Comparison of ENCODE assay signal across 8 mouse cellular contexts in genomic region chr2:153631976-153632870, GRCm38 (mm10). TPM values are rescaled to one million over a fixed set of nuclear protein-coding genes. Genes with fewer than 3 reads are reported as not detected.
DNase-seq lines count a peak whose midpoint lies in the region; ATAC-seq and TF ChIP-seq lines count a peak whose summit lies in the region.

Commd7 (minus strand) TSS chr2:153632781.

- no peak for TF ChIP-seq EP300 in stomach, postnatal 0 days (optimal IDR thresholded peaks at IDR 0.05)

- DNase-seq in forebrain, embryonic 14.5 days (ENCODE audit: low spot score) = peak; percentile 89
- peak; percentile 90 to 93 for DNase-seq in heart, postnatal 10 days
- DNase-seq in large intestine, adult 2 months (ENCODE audit: low read depth, low spot score) = no peak
- DNase-seq in stomach, postnatal 0 days (ENCODE audit: low spot score) = peak; percentile 89

- H3K9ac ChIP-seq in forebrain, embryonic 14.5 days (ENCODE audit: low read length) = peak within 1 kb of the TSS; percentile 95
- peak within 1 kb of the TSS; percentile 84 for H3K9ac ChIP-seq in liver, embryonic 16.5 days (ENCODE audit: low read depth, low read length)
- H3K9ac ChIP-seq in neural tube, embryonic 12.5 days = peak within 1 kb of the TSS; percentile 86
- peak within 1 kb of the TSS; percentile 95 for H3K9ac ChIP-seq in stomach, postnatal 0 days (ENCODE audit: low read length)

- 5% methylated on average over 53 of the region's 53 CpGs for WGBS in forebrain, embryonic 14.5 days
- 3% methylated on average over 53 of the region's 53 CpGs for WGBS in large intestine, adult 2 months
- 2% methylated on average over 53 of the region's 53 CpGs for WGBS in liver, embryonic 16.5 days (ENCODE audit: insufficient replicate concordance)
- 5% methylated on average over 53 of the region's 53 CpGs for whole genome bisulfite sequencing in neural tube, embryonic 12.5 days
- WGBS in stomach, postnatal 0 days = 4% methylated on average over 53 of the region's 53 CpGs

- peak within 1 kb of the TSS; percentile 70 for H3K4me2 ChIP-seq in forebrain, embryonic 14.5 days (ENCODE audit: low read length)
- H3K4me2 ChIP-seq in liver, embryonic 16.5 days (ENCODE audit: low read depth, low read length) = peak within 1 kb of the TSS; percentile 87
- peak within 1 kb of the TSS; percentile 75 for H3K4me2 ChIP-seq in neural tube, embryonic 12.5 days (replicated peaks)
- peak within 1 kb of the TSS; percentile 67 for H3K4me2 ChIP-seq in stomach, postnatal 0 days (replicated peaks; ENCODE audit: low read depth)

- ATAC-seq in cerebellum, adult (ENCODE audit: insufficient number of reproducible peaks, low FRiP score, low TSS enrichment) = peak; percentile 93
- ATAC-seq in forebrain, embryonic 14.5 days = peak; percentile 94
- peak; percentile 82 for ATAC-seq in liver, embryonic 16.5 days (ENCODE audit: low read depth)
- peak; percentile 91 for ATAC-seq in neural tube, embryonic 12.5 days (ENCODE audit: low FRiP score, low read depth)
- ATAC-seq in stomach, postnatal 0 days (ENCODE audit: low FRiP score, low TSS enrichment) = peak; percentile 90

- peak within 1 kb of the TSS; percentile 81 for H3K4me3 ChIP-seq in E14TG2a.4 (replicated peaks; ENCODE audit: low read length)
- peak within 1 kb of the TSS; percentile 91 for H3K4me3 ChIP-seq in forebrain, embryonic 14.5 days (ENCODE audit: low read depth, low read length)
- peak within 1 kb of the TSS; percentile 70 for H3K4me3 ChIP-seq in liver, embryonic 16.5 days (ENCODE audit: low read depth, low read length)
- peak within 1 kb of the TSS; percentile 87 for H3K4me3 ChIP-seq in neural tube, embryonic 12.5 days
- H3K4me3 ChIP-seq in stomach, postnatal 0 days (ENCODE audit: low read depth, low read length) = peak within 1 kb of the TSS; percentile 90

- H3K27ac ChIP-seq in forebrain, embryonic 14.5 days (ENCODE audit: low read depth, low read length) = peak within 1 kb of the TSS; percentile 89
- peak within 1 kb of the TSS; percentile 70 for H3K27ac ChIP-seq in liver, embryonic 16.5 days (ENCODE audit: low read length)
- peak within 1 kb of the TSS; percentile 79 for H3K27ac ChIP-seq in neural tube, embryonic 12.5 days
- H3K27ac ChIP-seq in stomach, postnatal 0 days (replicated peaks) = peak within 1 kb of the TSS; percentile 95

- TF ChIP-seq CTCF in E14TG2a.4 (conservative IDR thresholded peaks at IDR 0.05; ENCODE audit: low read length) = no peak
- no peak for TF ChIP-seq CTCF in stomach, postnatal 0 days (IDR thresholded peaks at IDR 0.05; ENCODE audit: low read depth)

- H3K9me3 ChIP-seq in E14TG2a.4 (ENCODE audit: low read length) = no peaks in the 10 kb centered on the region; the same call in 1 of the 2 replicates
- H3K9me3 ChIP-seq in forebrain, embryonic 14.5 days (replicated peaks; ENCODE audit: control insufficient read depth, low read length) = no peaks in the 10 kb centered on the region
- H3K9me3 ChIP-seq in liver, embryonic 16.5 days (replicated peaks; ENCODE audit: control insufficient read depth, low read length) = no peaks in the 10 kb centered on the region
- H3K9me3 ChIP-seq in neural tube, embryonic 12.5 days = no peaks in the 10 kb centered on the region
- H3K9me3 ChIP-seq in stomach, postnatal 0 days (ENCODE audit: control insufficient read depth, low read length) = no peaks in the 10 kb centered on the region

- H3K4me1 ChIP-seq in E14TG2a.4 (replicated peaks; ENCODE audit: low read depth, low read length) = peaks cover 21% of the 10 kb centered on the region
- H3K4me1 ChIP-seq in forebrain, embryonic 14.5 days (ENCODE audit: control insufficient read depth, insufficient read depth, low read length) = 0 out of 2 replicates have a peak, but pooled peaks cover 6% of the 10 kb centered on the region
- H3K4me1 ChIP-seq in liver, embryonic 16.5 days (ENCODE audit: control insufficient read depth, low read depth, low read length) = peaks cover 16% of the 10 kb centered on the region
- peaks cover 8% of the 10 kb centered on the region for H3K4me1 ChIP-seq in neural tube, embryonic 12.5 days
- no peaks in the 10 kb centered on the region for H3K4me1 ChIP-seq in stomach, postnatal 0 days (replicated peaks; ENCODE audit: control insufficient read depth, insufficient read depth)

- intact Hi-C loops in heart, postnatal 10 days (cut with DNase I) = loop anchor here (2.0 kb wide), 1 partner anchor 17 kb away; the partner anchor contains the start of gene Dnmt3b

- H3K36me3 ChIP-seq in E14TG2a.4 (ENCODE audit: insufficient read depth, low read length) = peaks cover 17% of the 10 kb centered on the region
- H3K36me3 ChIP-seq in forebrain, embryonic 14.5 days (ENCODE audit: control insufficient read depth, insufficient read depth, low read length) = peaks cover 12% of the 10 kb centered on the region
- H3K36me3 ChIP-seq in liver, embryonic 16.5 days (ENCODE audit: control insufficient read depth, insufficient read depth) = peaks cover 5% of the 10 kb centered on the region; the same call in 1 of the 2 replicates
- peaks cover 15% of the 10 kb centered on the region for H3K36me3 ChIP-seq in neural tube, embryonic 12.5 days
- H3K36me3 ChIP-seq in stomach, postnatal 0 days (ENCODE audit: control insufficient read depth, insufficient read depth, low read length) = peaks cover 6% of the 10 kb centered on the region; the same call in 1 of the 2 replicates

- H3K27me3 ChIP-seq in E14TG2a.4 (ENCODE audit: insufficient read depth, low read length) = peaks cover 31% of the 10 kb centered on the region
- no peaks in the 10 kb centered on the region for H3K27me3 ChIP-seq in forebrain, embryonic 14.5 days (replicated peaks; ENCODE audit: control insufficient read depth, insufficient read depth, low read length)
- H3K27me3 ChIP-seq in liver, embryonic 16.5 days (ENCODE audit: control insufficient read depth, insufficient read depth, low read depth, low read length) = no peaks in the 10 kb centered on the region
- H3K27me3 ChIP-seq in neural tube, embryonic 12.5 days (replicated peaks) = no peaks in the 10 kb centered on the region
- H3K27me3 ChIP-seq in stomach, postnatal 0 days (ENCODE audit: control insufficient read depth, insufficient read depth, low read length) = no peaks in the 10 kb centered on the region

RNA-seq across cellular contexts. Expression of gene Commd7, which starts in this region (rescaled TPM):
- polyA plus RNA-seq in forebrain, embryonic 14.5 days (2014; fragmentation: Nextera tagmentation; extraction: Ambion mirVana) = 86.9 and 95.9 TPM in 2 replicates
- total RNA-seq in heart, postnatal 10 days (2021) = 10 to 100 TPM; 20.1 to 24.2 TPM
- 22.2 and 26.1 TPM in 2 replicates for polyA plus RNA-seq in large intestine, adult 2 months (2012; rRNA removed)
- polyA plus RNA-seq in liver, embryonic 16.5 days (2015; fragmentation: Nextera tagmentation; extraction: Ambion mirVana) = 24.8 and 25.0 TPM in 2 replicates
- polyA plus RNA-seq in neural tube, embryonic 12.5 days (2016; fragmentation: Nextera tagmentation; extraction: Ambion mirVana) = 69.5 and 76.8 TPM in 2 replicates
- 68.1 and 70.1 TPM in 2 replicates for polyA plus RNA-seq in stomach, postnatal 0 days (2015; fragmentation: Nextera tagmentation; extraction: Ambion mirVana)
